Mouse (Mus musculus) liver, adult 2 months (tissue): Measurements from ENCODE around the gene Itih1.

ENCODE experiments used
- CTCF ChIP-seq: fragments of 200-500 bp; IDR thresholded peaks from 2 replicates; pipeline ENCODE4 v1.5.1; 2011; ENCODE audit warnings: low read depth, low read length, control low read depth
- POLR2A ChIP-seq: fragments of 200-500 bp; IDR thresholded peaks from 2 replicates; pipeline ENCODE4 v1.6.1; 2011; ENCODE audit warnings: low read length, control low read depth; ENCODE audit not compliant: insufficient read depth; ENCODE audit errors: extremely low read depth

GRCm38 (mm10) chr14:30904307-30904706 lies 38.8 kb downstream of the Itih1 start:
- TF ChIP-seq CTCF (no peak), POLR2A (no peak)
